Mouse (Mus musculus) midbrain, embryonic 14.5 days (tissue): Measurements from ENCODE around the gene Nup188. TPM values are rescaled to one million over a fixed set of nuclear protein-coding genes. Genes with fewer than 3 reads are reported as not detected.
A peak's percentile ranks its signal among the peaks of the same experiment; 100 is the strongest.

Experiments
- ATAC-seq: fragments of 200-750 bp; cut with Nextera tagmentation; 2 replicates; pipeline ENCODE4 v1.8.0; 2017; ENCODE audit warnings: moderate number of reproducible peaks, moderate library complexity; ENCODE audit not compliant: low FRiP score, low TSS enrichment
- DNase-seq: peaks from one replicate; pipeline ENCODE4 v3.0.0-alpha.2; 2015
- H3K27ac ChIP-seq: fragments of 300-500 bp; sonication (generic); replicated peaks from 2 replicates; pipeline ENCODE4 v1.5.1; 2014; ENCODE audit warnings: mild to moderate bottlenecking, low read depth, low read length, moderate library complexity
- H3K27me3 ChIP-seq: fragments of 300-500 bp; sonication (generic); 2 replicates; pipeline ENCODE4 v1.6.1; 2014; ENCODE audit warnings: low read length, control low read depth, mixed read lengths; ENCODE audit not compliant: control insufficient read depth, insufficient read depth
- H3K36me3 ChIP-seq: fragments of 300-500 bp; sonication (generic); 2 replicates; pipeline ENCODE4 v1.6.1; 2014; ENCODE audit warnings: low read length, control low read depth; ENCODE audit not compliant: control insufficient read depth, insufficient read depth
- H3K4me1 ChIP-seq: fragments of 300-500 bp; sonication (generic); 2 replicates; pipeline ENCODE4 v1.6.1; 2014; ENCODE audit warnings: mild to moderate bottlenecking, antibody characterized with exemption, low read length, control low read depth; ENCODE audit not compliant: control insufficient read depth, insufficient read depth
- H3K4me2 ChIP-seq: fragments of 300-500 bp; sonication (generic); 2 replicates; pipeline ENCODE4 v1.6.1; 2014; ENCODE audit warnings: mild to moderate bottlenecking, low read length, moderate library complexity
- H3K4me3 ChIP-seq: fragments of 300-500 bp; sonication (generic); replicated peaks from 2 replicates; pipeline ENCODE4 v1.5.1; 2014; ENCODE audit warnings: low read depth, low read length
- H3K9ac ChIP-seq: fragments of 300-500 bp; sonication (generic); replicated peaks from 2 replicates; pipeline ENCODE4 v1.6.1; 2014; ENCODE audit warnings: mild to moderate bottlenecking, low read length, moderate library complexity
- H3K9me3 ChIP-seq: fragments of 300-500 bp; sonication (generic); 2 replicates; pipeline ENCODE4 v1.6.1; 2016; ENCODE audit warnings: low read length, control low read depth, mixed read lengths; ENCODE audit not compliant: control insufficient read depth
- WGBS: fragments of 180-500 bp; shearing (Covaris S2); extraction: QIAGEN DNeasy Blood & Tissue Kit; methylation state at CpG from one replicate; pipeline ENCODE4 v1.1.7; 2014; 5-methylcytosine and 5-hydroxymethylcytosine counted together
- polyA plus RNA-seq: library from polyadenylated mRNA; unstranded; fragments of >200 nt; fragmentation: Nextera tagmentation; extraction: Ambion mirVana; gene quantifications from 2 replicates; pipeline ENCODE4 v1.2.1, GENCODE M21; 2014

The Nup188 gene
- polyA plus RNA-seq, 1 experiment from 2014 or later = 26.0 TPM

GRCm38 (mm10) chr2:30269241-30269990 lies 16.8 kb upstream of the Nup188 start:
- H3K27me3 ChIP-seq = no peaks in the 10 kb centered on the region
- ATAC-seq = no peak
- 92% methylated on average over 17 of the region's 17 CpGs for WGBS

GRCm38 (mm10) chr2:30270134-30270533 lies 16.1 kb upstream of the Nup188 start:
- H3K9ac ChIP-seq = no peak overlapping the region
- no peaks in the 10 kb centered on the region for H3K27me3 ChIP-seq
- H3K9me3 ChIP-seq = no peaks in the 10 kb centered on the region
- H3K4me2 ChIP-seq = no peak overlapping the region
- ATAC-seq (no peak; the same call in 1 of the 2 replicates), DNase-seq (peak; percentile 86)
- H3K27ac ChIP-seq = no peak overlapping the region
- no peak overlapping the region for H3K4me3 ChIP-seq
- 0 out of 2 replicates have a peak, but pooled peaks cover 12% of the 10 kb centered on the region for H3K4me1 ChIP-seq
- WGBS = 85% methylated on average over 1 of the region's 1 CpGs
- peaks cover 18% of the 10 kb centered on the region for H3K36me3 ChIP-seq

More at GRCm38 (mm10) chr2:30269241-30269990, 16.8 kb upstream of the Nup188 start:
- Histone ChIP-seq H3K27ac (no peak overlapping the region), H3K4me1 (0 out of 2 replicates have a peak, but pooled peaks cover 12% of the 10 kb centered on the region), H3K9me3 (no peaks in the 10 kb centered on the region), H3K4me3 (no peak overlapping the region), H3K36me3 (peaks cover 18% of the 10 kb centered on the region), H3K9ac (no peak overlapping the region), H3K4me2 (no peak overlapping the region)
- no peak for DNase-seq

- ATAC-seq = no peak
- H3K27me3 ChIP-seq = no peaks in the 10 kb centered on the region
- no peak within 1 kb of the TSS for H3K27ac ChIP-seq
- 96% methylated on average over 11 of the region's 11 CpGs for WGBS
- H3K9me3 ChIP-seq = no peaks in the 10 kb centered on the region
- H3K4me2 ChIP-seq = no peak within 1 kb of the TSS
- H3K4me1 ChIP-seq = peaks cover 10% of the 10 kb centered on the region; the same call in 1 of the 2 replicates
- no peak for DNase-seq
- no peak within 1 kb of the TSS for H3K4me3 ChIP-seq
- H3K9ac ChIP-seq = no peak within 1 kb of the TSS
- H3K36me3 ChIP-seq = peaks cover 13% of the 10 kb centered on the region
Observed at GRCm38 (mm10) chr2:30280743-30281142, 5.5 kb upstream of the Nup188 start, which contains the start of gene Gm28038. TSS of gene Gm28038 (plus strand) at chr2:30281043.

GRCm38 (mm10) chr2:30281651-30282050 lies 4.5 kb upstream of the Nup188 start:
- no peaks in the 10 kb centered on the region for H3K9me3 ChIP-seq
- peaks cover 10% of the 10 kb centered on the region; the same call in 1 of the 2 replicates for H3K4me1 ChIP-seq
- no peak overlapping the region for H3K4me2 ChIP-seq
- peaks cover 13% of the 10 kb centered on the region for H3K36me3 ChIP-seq
- no peak for DNase-seq
- H3K9ac ChIP-seq = no peak overlapping the region
- H3K27me3 ChIP-seq = no peaks in the 10 kb centered on the region
- WGBS = 86% methylated on average over 3 of the region's 3 CpGs
- H3K27ac ChIP-seq = no peak overlapping the region
- no peak overlapping the region for H3K4me3 ChIP-seq
- no peak for ATAC-seq

DNA sequence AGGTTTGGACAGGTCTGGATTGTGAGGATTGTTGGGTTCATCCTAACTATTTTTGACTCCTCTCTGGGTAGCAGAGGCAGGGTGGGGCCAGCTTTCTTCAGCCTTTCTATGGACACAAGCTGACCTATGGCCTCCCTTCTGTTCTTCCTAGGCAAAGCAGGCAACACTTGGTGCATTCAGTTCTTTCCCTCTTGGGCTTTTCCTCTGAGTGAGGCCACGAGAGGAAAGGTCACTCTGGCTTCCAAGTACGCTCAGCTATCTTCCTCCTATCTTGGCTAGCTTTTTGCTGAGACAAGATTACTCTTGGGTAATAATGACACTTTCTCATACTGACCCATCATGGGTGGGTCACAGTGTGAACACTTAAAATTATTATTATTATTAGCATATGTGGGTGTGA lies 3.0 kb upstream of the Nup188 start:
- ATAC-seq (no peak), DNase-seq (no peak)
- WGBS = 83% methylated on average over 2 of the region's 2 CpGs
- H3K4me2 ChIP-seq = no peak overlapping the region
- peaks cover 6% of the 10 kb centered on the region for H3K36me3 ChIP-seq
- H3K27ac ChIP-seq = no peak overlapping the region
- no peak overlapping the region for H3K4me3 ChIP-seq
- H3K9ac ChIP-seq = no peak overlapping the region
- H3K9me3 ChIP-seq = no peaks in the 10 kb centered on the region
- H3K27me3 ChIP-seq = no peaks in the 10 kb centered on the region
- peaks cover 21% of the 10 kb centered on the region for H3K4me1 ChIP-seq

- Histone ChIP-seq H3K9me3 (no peaks in the 10 kb centered on the region), H3K4me1 (peaks cover 21% of the 10 kb centered on the region), H3K4me3 (peak overlapping the region; percentile 92; the same call in 1 of the 2 replicates), H3K27ac (no peak overlapping the region), H3K36me3 (peaks cover 6% of the 10 kb centered on the region), H3K9ac (no peak overlapping the region; the same call in 1 of the 2 replicates), H3K4me2 (peak overlapping the region; percentile 91), H3K27me3 (no peaks in the 10 kb centered on the region)
- ATAC-seq = no peak
- WGBS = 93% methylated on average over 5 of the region's 5 CpGs
- no peak for DNase-seq
Observed at GRCm38 (mm10) chr2:30285004-30285403, 1.2 kb upstream of the Nup188 start.

DNA sequence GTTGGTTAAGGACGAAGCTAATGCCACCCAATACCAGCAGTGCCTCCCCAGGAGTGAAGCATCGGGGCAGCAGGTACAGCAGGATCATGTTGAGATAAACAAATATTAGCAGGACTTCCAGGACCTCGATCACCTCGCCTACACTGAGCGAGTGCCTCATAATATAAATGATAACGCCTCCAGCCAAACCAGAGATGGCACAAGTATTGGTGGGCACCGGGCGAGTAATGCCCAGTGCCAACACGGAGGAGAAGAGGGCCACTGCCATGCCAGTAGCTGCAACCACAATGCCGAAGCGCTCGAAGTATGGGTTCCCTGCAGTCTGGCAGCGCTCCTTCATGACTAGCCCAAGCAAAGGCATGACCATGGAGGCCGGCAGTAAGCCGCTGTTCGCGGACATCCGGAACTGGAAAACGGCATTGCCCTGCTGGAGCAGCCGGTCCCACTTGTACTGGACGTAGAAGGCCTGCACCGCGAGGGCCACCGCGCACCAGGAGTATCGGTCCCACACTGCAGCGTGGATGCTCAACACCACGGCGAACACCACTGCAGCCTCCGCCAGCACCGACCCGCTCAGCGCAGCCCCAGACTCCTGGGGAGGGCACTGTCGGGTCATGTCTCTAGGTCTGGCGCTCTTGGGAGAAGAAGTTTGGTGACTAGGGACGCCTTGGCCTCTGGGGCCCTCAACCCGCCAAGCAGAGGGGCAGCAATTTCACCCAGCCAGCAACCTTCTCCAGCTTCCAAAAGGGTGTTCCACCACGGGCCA lies 598 bp upstream of the Nup188 start:
- WGBS = 14% methylated on average over 38 of the region's 38 CpGs
- peak overlapping the region; percentile 83 for H3K9ac ChIP-seq
- DNase-seq (no peak), ATAC-seq (peak; percentile 70)
- H3K27ac ChIP-seq = peak overlapping the region; percentile 70; the same call in 1 of the 2 replicates
- H3K4me1 ChIP-seq = peaks cover 21% of the 10 kb centered on the region
- H3K4me2 ChIP-seq = peak overlapping the region; percentile 91
- no peaks in the 10 kb centered on the region for H3K27me3 ChIP-seq
- H3K36me3 ChIP-seq = peaks cover 6% of the 10 kb centered on the region
- H3K4me3 ChIP-seq = peak overlapping the region; percentile 92
- no peaks in the 10 kb centered on the region for H3K9me3 ChIP-seq

DNA sequence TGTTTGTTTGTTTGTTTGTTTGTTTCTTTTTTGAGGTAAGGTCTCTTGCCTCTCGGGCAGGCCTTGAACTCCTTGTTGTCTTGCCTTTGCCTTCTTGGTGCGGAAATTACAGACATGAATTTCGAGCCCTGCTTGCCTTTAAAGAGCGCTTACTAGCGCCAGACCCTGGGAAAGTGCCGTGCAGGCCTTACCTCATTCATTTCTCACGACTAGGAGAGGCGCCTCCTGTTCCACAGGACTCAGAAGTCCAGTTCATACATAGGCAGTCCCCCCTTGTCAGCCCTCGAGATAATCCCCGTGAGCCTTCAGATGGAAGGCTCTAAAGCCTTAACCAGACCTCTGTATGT lies 803 bp downstream of the Nup188 start:
- DNase-seq = peak; percentile 63
- 0 out of 2 replicates have a peak overlapping the region, but pooled peaks have one; percentile 52 for H3K27ac ChIP-seq
- H3K9me3 ChIP-seq = no peaks in the 10 kb centered on the region
- peak overlapping the region; percentile 83 for H3K9ac ChIP-seq
- H3K4me1 ChIP-seq = peaks cover 21% of the 10 kb centered on the region
- peak overlapping the region; percentile 91 for H3K4me2 ChIP-seq
- peak overlapping the region; percentile 92 for H3K4me3 ChIP-seq
- under 1% methylated on average over 10 of the region's 10 CpGs for WGBS
- peaks cover 6% of the 10 kb centered on the region for H3K36me3 ChIP-seq
- no peaks in the 10 kb centered on the region for H3K27me3 ChIP-seq
- no peak for ATAC-seq
